Mouse (Mus musculus) bone marrow macrophage, adult 2 months (primary cell): ENCODE measurements around the gene Psmb8. TPM values are rescaled to one million over a fixed set of nuclear protein-coding genes. Genes with fewer than 3 reads are reported as not detected.
"Not testable (repeated sequence)": the region's sequence is repeated elsewhere in the genome, so short reads cannot be mapped to it uniquely, and the experiment has no call there.

Experiments used
- H3K27ac ChIP-seq: 2 replicates; pipeline ENCODE4 v1.5.1; 2012; ENCODE audit warnings: low read depth, low read length; ENCODE audit not compliant: insufficient read depth
- H3K4me1 ChIP-seq: 2 replicates; pipeline ENCODE4 v1.6.1; 2012; ENCODE audit warnings: low read length; ENCODE audit not compliant: control insufficient read depth, insufficient read depth
- H3K4me3 ChIP-seq: 2 replicates; pipeline ENCODE4 v1.5.1; 2012; ENCODE audit warnings: mild to moderate bottlenecking, low read length, moderate library complexity; ENCODE audit not compliant: insufficient read depth
- CTCF ChIP-seq: IDR thresholded peaks from 2 replicates; pipeline ENCODE4 v1.5.1; 2012; ENCODE audit warnings: low read depth, mild to moderate bottlenecking, low read length, moderate library complexity
- POLR2A ChIP-seq: IDR thresholded peaks from 2 replicates; pipeline ENCODE4 v1.6.1; 2012; ENCODE audit warnings: mild to moderate bottlenecking, low read depth, low read length, borderline replicate concordance
- polyA plus RNA-seq: library from polyadenylated mRNA; stranded (reverse); fragments of >200 nt; gene quantifications from 2 replicates; pipeline ENCODE4 v1.2.4, GENCODE M21; 2012; ENCODE audit not compliant: missing spikeins, insufficient read depth, insufficient read length

The Psmb8 gene
- polyA plus RNA-seq, 1 experiment = 201 TPM

DNA sequence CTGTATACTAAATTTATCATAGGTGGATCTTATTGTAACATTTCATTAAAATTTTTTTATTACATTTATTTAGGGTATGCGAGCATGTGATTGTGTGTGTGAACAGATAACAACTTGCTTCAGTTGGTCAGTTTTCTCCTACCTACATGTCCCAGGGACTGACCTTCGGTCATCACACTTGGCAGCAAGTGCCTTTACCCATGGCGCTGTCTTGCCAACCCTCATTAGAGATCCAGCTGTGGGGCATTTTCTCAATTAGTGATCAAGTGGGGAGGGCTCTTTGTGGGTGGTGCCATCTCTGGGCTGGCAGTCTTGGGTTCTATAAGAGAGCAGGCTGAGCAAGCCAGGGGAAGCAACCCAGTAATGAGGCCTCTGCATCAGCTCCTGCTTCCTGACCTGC lies 27.3 kb downstream of the Psmb8 start:
- H3K4me1 ChIP-seq = no peaks in the 10 kb centered on the region
- no peak overlapping the region for H3K27ac ChIP-seq
- no peak for TF ChIP-seq CTCF
- TF ChIP-seq POLR2A = no peak

DNA sequence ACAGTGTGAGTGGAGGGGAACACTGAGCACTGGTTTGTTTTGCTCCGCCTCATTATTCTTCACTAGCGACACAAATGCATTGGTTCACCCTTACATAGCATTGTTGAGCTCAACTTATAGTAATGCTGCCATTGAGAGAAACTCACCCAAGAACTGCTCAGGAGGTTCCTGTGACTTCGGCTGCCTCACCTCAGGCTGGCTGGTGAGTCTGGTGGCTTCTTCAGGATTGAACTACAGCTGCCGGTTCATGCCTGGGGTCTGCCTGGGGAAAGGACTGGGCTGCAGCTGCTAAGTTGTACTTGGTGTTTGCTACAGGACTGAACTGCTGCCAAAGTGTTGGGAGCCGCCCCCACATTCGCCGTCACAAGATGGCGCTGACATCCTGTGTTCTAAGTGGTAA lies 27.9 kb downstream of the Psmb8 start:
- no peak overlapping the region for H3K27ac ChIP-seq
- TF ChIP-seq POLR2A (no peak), CTCF (no peak)
- no peaks in the 10 kb centered on the region for H3K4me1 ChIP-seq
- no peak overlapping the region for H3K4me3 ChIP-seq

More for the DNA sequence above, 27.3 kb downstream of the Psmb8 start:
- no peak overlapping the region for H3K4me3 ChIP-seq

DNA sequence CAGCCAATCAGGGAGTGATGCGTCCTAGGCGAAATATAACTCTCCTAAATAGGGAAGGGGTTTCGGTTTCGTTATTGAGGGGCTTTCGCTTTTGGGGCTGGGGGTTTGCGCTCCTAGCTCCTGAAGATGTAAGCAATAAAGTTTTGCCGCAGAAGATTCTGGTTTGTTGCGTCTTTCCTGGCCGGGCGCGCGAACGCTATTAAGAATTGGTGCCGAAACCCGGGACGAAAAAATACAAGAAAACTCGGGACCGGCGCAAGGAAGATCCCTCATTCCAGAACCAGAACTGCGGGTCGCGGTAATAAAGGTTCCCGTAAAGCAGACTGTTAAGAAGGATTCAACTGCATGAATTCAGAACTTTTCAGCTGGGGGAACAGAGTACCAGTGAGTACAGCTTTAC lies 28.4 kb downstream of the Psmb8 start:
- not testable (repeated sequence) for H3K4me3 ChIP-seq, H3K4me1 ChIP-seq, H3K27ac ChIP-seq

DNA sequence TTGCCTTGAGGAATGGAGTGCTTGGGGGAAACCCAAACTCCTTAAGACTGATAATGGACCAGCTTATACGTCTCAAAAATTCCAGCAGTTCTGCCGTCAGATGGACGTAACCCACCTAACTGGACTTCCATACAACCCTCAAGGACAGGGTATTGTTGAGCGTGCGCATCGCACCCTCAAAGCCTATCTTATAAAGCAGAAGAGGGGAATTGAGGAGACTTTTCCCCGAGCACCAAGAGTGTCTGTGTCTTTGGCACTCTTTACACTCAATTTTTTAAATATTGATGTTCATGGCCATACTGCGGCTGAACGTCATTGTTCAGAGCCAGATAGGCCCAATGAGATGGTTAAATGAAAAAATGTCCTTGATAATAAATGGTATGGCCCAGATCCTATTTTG lies 33.5 kb downstream of the Psmb8 start:
- not testable (repeated sequence) for H3K27ac ChIP-seq

DNA sequence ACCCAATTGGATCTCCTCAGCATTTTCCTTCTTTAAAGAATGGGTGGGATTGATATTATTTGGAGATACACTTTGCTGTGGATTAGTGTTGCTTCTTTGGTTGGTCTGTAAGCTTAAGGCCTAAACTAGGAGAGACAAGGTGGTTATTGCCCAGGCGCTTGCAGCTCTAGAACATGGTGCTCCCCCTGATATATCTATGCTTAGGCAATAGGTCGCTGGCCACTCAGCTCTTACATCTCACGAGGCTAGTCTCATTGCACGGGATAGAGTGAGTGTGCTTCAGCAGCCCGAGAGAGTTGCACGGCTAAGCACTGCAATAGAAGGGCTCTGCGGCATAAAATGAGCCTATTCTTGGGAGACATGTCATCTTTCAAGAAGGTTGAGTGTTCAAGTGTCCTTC lies 34.5 kb downstream of the Psmb8 start:
- H3K4me1 ChIP-seq = not testable (repeated sequence)

More for the DNA sequence above, 33.5 kb downstream of the Psmb8 start:
- not testable (repeated sequence) for H3K4me3 ChIP-seq, H3K4me1 ChIP-seq

DNA sequence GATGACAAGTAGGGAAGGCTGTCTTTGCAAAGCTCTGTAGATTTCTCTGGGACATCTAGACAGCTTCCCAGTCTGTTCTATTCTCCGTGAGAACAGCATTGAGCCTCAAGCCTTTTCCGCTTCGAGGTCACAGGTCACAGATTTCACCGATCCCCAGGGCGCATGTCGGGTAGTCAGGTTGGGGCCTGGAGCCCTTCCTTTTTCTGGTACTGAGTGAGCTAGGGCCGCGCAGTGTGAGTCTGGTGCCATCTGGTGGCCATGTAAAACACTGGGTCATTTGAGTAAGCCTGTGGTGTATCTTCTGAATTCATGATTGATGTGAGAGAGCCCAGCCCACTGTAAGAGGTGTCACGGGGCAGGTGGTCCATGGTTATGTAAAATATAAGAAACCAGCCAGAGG lies 37.4 kb downstream of the Psmb8 start:
- TF ChIP-seq POLR2A (no peak), CTCF (peak; percentile 96)
- Histone ChIP-seq H3K4me1 (peaks cover 9% of the 10 kb centered on the region), H3K4me3 (no peak overlapping the region), H3K27ac (no peak overlapping the region)

More for the DNA sequence above, 34.5 kb downstream of the Psmb8 start:
- not testable (repeated sequence) for H3K27ac ChIP-seq, H3K4me3 ChIP-seq

DNA sequence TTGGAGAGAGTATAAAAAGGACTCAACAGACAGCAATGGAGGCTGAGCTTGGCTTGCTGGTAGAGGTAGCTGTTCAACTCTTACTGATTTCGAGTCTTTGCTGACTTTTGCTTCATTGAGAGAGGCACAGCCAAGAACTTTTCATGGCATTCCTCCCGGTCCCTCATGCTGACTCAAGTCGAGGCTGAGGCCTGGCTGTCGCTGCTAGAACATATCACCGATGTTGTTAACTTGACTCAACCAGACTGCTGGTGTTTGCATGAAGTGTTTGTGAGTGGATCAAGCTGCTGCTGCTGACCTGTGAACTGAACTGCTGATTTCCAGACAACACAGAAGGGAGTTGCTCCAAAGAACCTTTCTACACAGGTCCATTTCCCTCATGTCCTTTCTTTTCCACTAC lies 39.2 kb downstream of the Psmb8 start:
- no peak overlapping the region for H3K27ac ChIP-seq
- H3K4me3 ChIP-seq = no peak overlapping the region
- H3K4me1 ChIP-seq = peaks cover 13% of the 10 kb centered on the region
- TF ChIP-seq CTCF (no peak), POLR2A (no peak)

DNA sequence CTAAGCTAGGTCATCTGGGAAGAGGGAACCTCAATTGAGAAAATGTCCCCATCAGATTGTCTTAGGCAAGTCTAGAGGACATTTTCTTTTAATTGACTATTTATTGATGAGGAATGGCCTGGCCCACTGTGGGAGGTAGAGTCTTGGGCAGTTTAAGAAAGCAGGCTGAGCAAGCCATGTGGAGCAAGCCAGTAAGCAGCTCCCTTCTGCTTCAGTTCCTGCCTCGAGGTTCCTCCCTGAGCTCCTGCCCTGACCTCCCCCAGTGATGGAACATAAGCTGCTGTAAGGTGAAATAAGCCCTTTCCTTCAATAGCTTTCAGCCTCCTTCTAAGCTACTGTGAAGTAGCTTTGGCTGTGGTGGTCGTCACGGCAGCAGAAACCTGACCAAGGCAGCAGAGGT lies 40.2 kb downstream of the Psmb8 start:
- no peak for TF ChIP-seq CTCF
- TF ChIP-seq POLR2A = no peak
- Histone ChIP-seq H3K4me1 (peaks cover 13% of the 10 kb centered on the region), H3K27ac (no peak overlapping the region), H3K4me3 (no peak overlapping the region)

DNA sequence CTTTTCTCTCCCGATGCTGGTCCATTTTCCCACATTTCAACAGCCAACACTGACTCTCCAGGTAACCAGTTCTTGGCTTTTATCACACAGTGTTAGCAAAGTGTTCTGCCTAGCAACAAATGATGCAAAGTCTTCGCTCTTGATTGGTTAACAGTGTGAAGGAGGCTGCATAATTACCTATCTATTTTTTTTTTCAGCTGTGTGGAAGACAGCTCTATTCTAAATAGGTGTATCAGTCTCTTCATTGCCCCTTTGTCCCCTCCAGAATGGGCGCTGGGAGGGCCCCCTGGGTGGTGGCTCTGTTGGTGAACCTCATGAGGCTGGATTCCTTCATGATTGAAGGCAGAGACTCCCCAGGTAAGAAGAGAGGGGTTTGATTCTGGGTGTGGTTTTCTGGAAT lies 41.2 kb downstream of the Psmb8 start, which contains the start of gene H2-Ob:
Gene H2-Ob (plus strand): TSS at position 198 of the 400 bp plus-strand sequence.
- TF ChIP-seq POLR2A = no peak
- no peak for TF ChIP-seq CTCF
- Histone ChIP-seq H3K4me3 (peak within 1 kb of the TSS; percentile 12; the same call in 1 of the 2 replicates), H3K4me1 (peaks cover 13% of the 10 kb centered on the region), H3K27ac (peak within 1 kb of the TSS; percentile 77)

DNA sequence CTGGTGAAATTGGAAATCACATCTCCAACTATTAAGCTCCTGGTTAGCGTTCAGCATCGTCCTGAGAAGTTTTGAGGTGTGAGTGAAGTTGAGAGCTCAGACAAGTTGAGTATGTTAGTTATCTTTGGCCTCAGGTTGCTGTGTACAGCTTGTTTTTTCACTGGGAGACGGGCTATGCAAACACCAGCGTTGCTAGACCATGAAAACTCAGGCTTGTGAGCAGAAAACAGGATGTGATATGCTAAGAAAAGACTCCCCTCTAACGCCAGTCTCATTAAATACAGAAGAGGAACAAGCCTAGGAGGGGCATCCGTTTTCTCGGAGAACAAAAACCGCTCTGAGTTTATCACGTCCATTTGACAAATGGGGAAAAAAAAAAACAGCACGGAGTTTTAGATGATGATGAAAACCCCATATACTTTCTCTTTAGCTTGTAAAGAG lies 42.1 kb downstream of the Psmb8 start:
- TF ChIP-seq POLR2A = no peak
- no peak for TF ChIP-seq CTCF
- Histone ChIP-seq H3K4me3 (peak overlapping the region; percentile 42), H3K4me1 (peaks cover 13% of the 10 kb centered on the region), H3K27ac (peak overlapping the region; percentile 77)

DNA sequence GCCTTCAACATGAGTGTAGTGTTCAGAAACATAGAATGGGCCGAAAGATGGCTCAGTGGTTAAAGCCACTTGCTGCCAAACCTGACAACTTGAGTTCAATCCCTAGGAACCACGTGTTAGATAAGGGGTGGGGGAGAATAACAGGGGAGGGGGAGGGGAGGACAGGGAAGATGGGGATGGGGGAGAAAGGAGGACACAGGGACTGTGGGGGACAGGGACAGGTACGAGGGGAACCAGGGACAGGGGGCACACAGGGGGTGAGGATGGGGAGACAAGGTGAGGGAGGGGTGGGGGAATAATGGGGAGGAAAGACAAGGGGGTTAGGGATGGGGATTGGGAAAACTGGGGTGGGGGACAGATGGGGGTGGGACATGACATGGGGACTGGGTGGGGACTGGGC lies 42.8 kb downstream of the Psmb8 start:
- no peak for TF ChIP-seq POLR2A
- no peak for TF ChIP-seq CTCF
- H3K27ac ChIP-seq = peak overlapping the region; percentile 76; the same call in 1 of the 2 replicates
- H3K4me3 ChIP-seq = peak overlapping the region; percentile 42
- H3K4me1 ChIP-seq = peaks cover 11% of the 10 kb centered on the region

DNA sequence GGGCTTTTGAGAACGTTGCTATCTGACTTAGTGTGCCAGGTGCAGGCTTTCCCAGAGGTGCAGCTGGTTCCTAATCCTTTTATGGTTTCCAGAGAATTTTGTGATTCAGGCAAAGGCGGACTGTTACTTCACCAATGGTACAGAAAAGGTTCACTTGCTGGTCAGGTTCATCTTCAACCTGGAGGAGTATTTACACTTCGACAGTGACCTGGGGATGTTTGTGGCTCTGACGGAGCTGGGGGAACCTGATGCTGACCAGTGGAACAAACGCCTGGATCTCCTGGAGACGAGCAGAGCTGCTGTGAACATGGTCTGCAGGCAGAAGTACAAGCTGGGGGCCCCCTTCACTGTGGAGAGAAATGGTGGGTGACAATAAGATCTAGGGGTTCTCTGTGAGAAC lies 43.4 kb downstream of the Psmb8 start:
- H3K27ac ChIP-seq = no peak overlapping the region
- TF ChIP-seq CTCF (no peak), POLR2A (no peak)
- H3K4me3 ChIP-seq = no peak overlapping the region
- H3K4me1 ChIP-seq = peaks cover 11% of the 10 kb centered on the region
